Mouse (Mus musculus): ENCODE results near the gene Cmtr2. TPM values are rescaled to one million over a fixed set of nuclear protein-coding genes. Genes with fewer than 3 reads are reported as not detected.

Gene Cmtr2
- polyA plus RNA-seq, 1 experiment from 2014 or later, result 8.2 TPM

- no peaks in the 10 kb centered on the region for H3K27me3 ChIP-seq (replicated peaks; ENCODE audit: control insufficient read depth, insufficient read depth, low read length)
- WGBS, result 16% methylated on average over 12 of the region's 12 CpGs
- no peak for DNase-seq (ENCODE audit: low spot score)
- no peaks in the 10 kb centered on the region for H3K4me1 ChIP-seq (replicated peaks; ENCODE audit: control insufficient read depth, insufficient read depth, low read length)
- ATAC-seq (replicated peaks; ENCODE audit: low FRiP score), result no peak
- H3K4me3 ChIP-seq (ENCODE audit: low read depth, low read length), result peak overlapping the region; percentile 18; the same call in 1 of the 2 replicates
- no peaks in the 10 kb centered on the region for H3K9me3 ChIP-seq (ENCODE audit: control insufficient read depth, low read length)
- H3K9ac ChIP-seq (ENCODE audit: low read depth, low read length), result no peak overlapping the region
- no peaks in the 10 kb centered on the region for H3K36me3 ChIP-seq (ENCODE audit: control insufficient read depth, insufficient read depth, low read length)
- H3K27ac ChIP-seq (ENCODE audit: low read depth, low read length), result no peak overlapping the region
- peak overlapping the region; percentile 63 for H3K4me2 ChIP-seq
Observed at GRCm38 (mm10) chr8:110267268-110267667, 51.8 kb downstream of the Cmtr2 start.

- Histone ChIP-seq H3K36me3 (ENCODE audit: control insufficient read depth, insufficient read depth, low read length) (no peaks in the 10 kb centered on the region), H3K9me3 (ENCODE audit: control insufficient read depth, low read length) (no peaks in the 10 kb centered on the region), H3K4me1 (replicated peaks; ENCODE audit: control insufficient read depth, insufficient read depth, low read length) (no peaks in the 10 kb centered on the region), H3K27ac (ENCODE audit: low read depth, low read length) (no peak overlapping the region), H3K4me3 (ENCODE audit: low read depth, low read length) (no peak overlapping the region), H3K27me3 (replicated peaks; ENCODE audit: control insufficient read depth, insufficient read depth, low read length) (no peaks in the 10 kb centered on the region), H3K9ac (ENCODE audit: low read depth, low read length) (no peak overlapping the region), H3K4me2 (no peak overlapping the region)
- 76% methylated on average over 4 of the region's 4 CpGs for WGBS
- no peak for ATAC-seq (replicated peaks; ENCODE audit: low FRiP score)
- DNase-seq (ENCODE audit: low spot score), result no peak
Observed at GRCm38 (mm10) chr8:110270659-110271058, 55.2 kb downstream of the Cmtr2 start.

- ATAC-seq (replicated peaks; ENCODE audit: low FRiP score), result no peak
- 0 out of 2 replicates have a peak, but pooled peaks cover 2% of the 10 kb centered on the region for H3K9me3 ChIP-seq (ENCODE audit: control insufficient read depth, low read length)
- no peak overlapping the region for H3K27ac ChIP-seq (ENCODE audit: low read depth, low read length)
- H3K4me3 ChIP-seq (ENCODE audit: low read depth, low read length), result no peak overlapping the region
- H3K4me1 ChIP-seq (replicated peaks; ENCODE audit: control insufficient read depth, insufficient read depth, low read length), result no peaks in the 10 kb centered on the region
- 59% methylated on average over 2 of the region's 2 CpGs for WGBS
- no peaks in the 10 kb centered on the region for H3K27me3 ChIP-seq (replicated peaks; ENCODE audit: control insufficient read depth, insufficient read depth, low read length)
- no peak overlapping the region for H3K4me2 ChIP-seq
- no peaks in the 10 kb centered on the region for H3K36me3 ChIP-seq (ENCODE audit: control insufficient read depth, insufficient read depth, low read length)
- DNase-seq (ENCODE audit: low spot score), result no peak
- no peak overlapping the region for H3K9ac ChIP-seq (ENCODE audit: low read depth, low read length)
Observed at GRCm38 (mm10) chr8:110273394-110273793, 57.9 kb downstream of the Cmtr2 start.

Other genes with a start within 250 kb of the Cmtr2 start
- 0.22 TPM in 1 of 2 replicates, not detected in the other for gene Tat, start 225.2 kb upstream of the Cmtr2 start, polyA plus RNA-seq (2014; fragmentation: Nextera tagmentation; extraction: Ambion mirVana)
- not detected in 2 replicates for gene Chst4, start 175.9 kb upstream of the Cmtr2 start, polyA plus RNA-seq (2014; fragmentation: Nextera tagmentation; extraction: Ambion mirVana)
- 2.4 and 2.5 TPM in 2 replicates for gene Zfp612, start 135.9 kb upstream of the Cmtr2 start, polyA plus RNA-seq (2014; fragmentation: Nextera tagmentation; extraction: Ambion mirVana)
- not detected in 2 replicates for gene Gm21964, start 114.5 kb upstream of the Cmtr2 start, polyA plus RNA-seq (2014; fragmentation: Nextera tagmentation; extraction: Ambion mirVana)
- gene Gm17720, start 112.9 kb upstream of the Cmtr2 start, polyA plus RNA-seq (2014; fragmentation: Nextera tagmentation; extraction: Ambion mirVana), result not detected in 2 replicates
- 0.25 and 0.49 TPM in 2 replicates for gene Calb2, start 47.5 kb upstream of the Cmtr2 start, polyA plus RNA-seq (2014; fragmentation: Nextera tagmentation; extraction: Ambion mirVana)
- 0.05 and 0.10 TPM in 2 replicates for gene Hydin, start 51.3 kb downstream of the Cmtr2 start, polyA plus RNA-seq (2014; fragmentation: Nextera tagmentation; extraction: Ambion mirVana)